ENCODE assay signal across 8 mouse cellular contexts in genomic region chr2:18799966-18800645, GRCm38 (mm10).
DNase-seq lines count a peak whose midpoint lies in the region; ATAC-seq lines count a peak whose summit lies in the region.

No protein-coding gene starts in this region.

- peak; percentile 46 to 53 for DNase-seq in CD8-positive naive resting alpha-beta T cell, adult 2 months (ENCODE audit: low read depth in 2 of 2, low spot score in 2 of 2)
- DNase-seq in adrenal gland, postnatal 10 days = peak; percentile 27
- peak; percentile 29 to 32 for DNase-seq in heart, postnatal 14 days
- DNase-seq in layer of hippocampus, adult 9-11 months = peak; percentile 82
- no peak for DNase-seq in MN1 (ENCODE audit: low spot score)

- peak overlapping the region; percentile 83 for H3K4me2 ChIP-seq in embryonic facial prominence, embryonic 12.5 days (replicated peaks)
- peak overlapping the region; percentile 84 for H3K4me2 ChIP-seq in lung, embryonic 15.5 days
- H3K4me2 ChIP-seq in neural tube, embryonic 15.5 days = peak overlapping the region; percentile 71

- H3K4me3 ChIP-seq in embryonic facial prominence, embryonic 12.5 days = peak overlapping the region; percentile 38
- H3K4me3 ChIP-seq in lung, embryonic 15.5 days = peak overlapping the region; percentile 43
- H3K4me3 ChIP-seq in neural tube, embryonic 15.5 days (replicated peaks) = peak overlapping the region; percentile 42

- peak overlapping the region; percentile 45 for H3K9ac ChIP-seq in embryonic facial prominence, embryonic 12.5 days
- 0 out of 2 replicates have a peak overlapping the region, but pooled peaks have one; percentile 4 for H3K9ac ChIP-seq in lung, embryonic 15.5 days
- peak overlapping the region; percentile 41 for H3K9ac ChIP-seq in neural tube, embryonic 15.5 days (replicated peaks)

- H3K36me3 ChIP-seq in embryonic facial prominence, embryonic 12.5 days = no peaks in the 10 kb centered on the region
- no peaks in the 10 kb centered on the region for H3K36me3 ChIP-seq in lung, embryonic 15.5 days
- H3K36me3 ChIP-seq in neural tube, embryonic 15.5 days = no peaks in the 10 kb centered on the region

- ATAC-seq in embryonic facial prominence, embryonic 12.5 days (ENCODE audit: insufficient number of reproducible peaks, insufficient read depth, low FRiP score, low TSS enrichment) = peak; percentile 75
- ATAC-seq in lung, embryonic 15.5 days (ENCODE audit: borderline replicate concordance, extremely low read depth, low FRiP score, low TSS enrichment) = peak; percentile 46; the same call in 1 of the 2 replicates
- ATAC-seq in neural tube, embryonic 15.5 days (ENCODE audit: low FRiP score) = peak; percentile 83

- no peak overlapping the region for H3K27ac ChIP-seq in embryonic facial prominence, embryonic 12.5 days
- no peak overlapping the region for H3K27ac ChIP-seq in lung, embryonic 15.5 days
- peak overlapping the region; percentile 82 for H3K27ac ChIP-seq in neural tube, embryonic 15.5 days (replicated peaks)

- intact Hi-C loops in heart, postnatal 14 days (cut with DNase I) = no loop called here

- WGBS in embryonic facial prominence, embryonic 12.5 days = under 1% methylated on average over 46 of the region's 46 CpGs
- WGBS in lung, embryonic 15.5 days = under 1% methylated on average over 46 of the region's 46 CpGs
- WGBS in neural tube, embryonic 15.5 days = under 1% methylated on average over 46 of the region's 46 CpGs

- no peaks in the 10 kb centered on the region for H3K9me3 ChIP-seq in embryonic facial prominence, embryonic 12.5 days
- H3K9me3 ChIP-seq in lung, embryonic 15.5 days = no peaks in the 10 kb centered on the region
- no peaks in the 10 kb centered on the region for H3K9me3 ChIP-seq in neural tube, embryonic 15.5 days (replicated peaks)

- peaks cover 25% of the 10 kb centered on the region for H3K4me1 ChIP-seq in embryonic facial prominence, embryonic 12.5 days
- H3K4me1 ChIP-seq in lung, embryonic 15.5 days = peaks cover 26% of the 10 kb centered on the region
- peaks cover 27% of the 10 kb centered on the region for H3K4me1 ChIP-seq in neural tube, embryonic 15.5 days

- peaks cover 52% of the 10 kb centered on the region for H3K27me3 ChIP-seq in embryonic facial prominence, embryonic 12.5 days
- peaks cover 72% of the 10 kb centered on the region for H3K27me3 ChIP-seq in lung, embryonic 15.5 days
- no peaks in the 10 kb centered on the region for H3K27me3 ChIP-seq in neural tube, embryonic 15.5 days (replicated peaks)
